Mouse (Mus musculus) hindbrain, embryonic 14.5 days (tissue): Measurements from ENCODE around the gene Hnmt. TPM values are rescaled to one million over a fixed set of nuclear protein-coding genes. Genes with fewer than 3 reads are reported as not detected.

Experiments
- polyA plus RNA-seq: library from polyadenylated mRNA; unstranded; fragments of >200 nt; fragmentation: Nextera tagmentation; extraction: Ambion mirVana; gene quantifications from 2 replicates; pipeline ENCODE4 v1.2.1, GENCODE M21; 2014

Hnmt gene
- polyA plus RNA-seq, 1 experiment from 2014 or later, result 12.4 TPM

Other genes with a start within 250 kb of the Hnmt start
- not detected in 2 replicates for gene Tbpl2, start 47.2 kb upstream of the Hnmt start, polyA plus RNA-seq
- gene Il1f8, start 103.8 kb upstream of the Hnmt start, polyA plus RNA-seq, result not detected in 2 replicates
- gene Il1f9, start 137.1 kb upstream of the Hnmt start, polyA plus RNA-seq, result not detected in 2 replicates
- not detected in 2 replicates for gene Il1f6, start 166.0 kb upstream of the Hnmt start, polyA plus RNA-seq
- not detected in 2 replicates for gene Il1f5, start 227.6 kb upstream of the Hnmt start, polyA plus RNA-seq
- gene Il1f10, start 241.8 kb upstream of the Hnmt start, polyA plus RNA-seq, result not detected in 2 replicates